Mouse (Mus musculus) skeletal muscle tissue, adult 2 months (tissue): ENCODE measurements around the gene Sema4c.
A peak's percentile ranks its signal among the peaks of the same experiment; 100 is the strongest.

Experiments used
- DNase-seq: peaks from one replicate; pipeline ENCODE4 v3.0.0-alpha.2; 2012; ENCODE audit warnings: low read depth, low spot score

Gene Sema4c

GRCm38 (mm10) chr1:36558031-36558993 lies at the start of gene Sema4c:
Gene Sema4c (minus strand): TSS chr1:36558349.
- no peak for DNase-seq

GRCm38 (mm10) chr1:36606951-36607350 lies 48.8 kb upstream of the Sema4c start:
- DNase-seq, result no peak

- DNase-seq, result no peak
Observed at GRCm38 (mm10) chr1:36604254-36605156, 46.4 kb upstream of the Sema4c start.

GRCm38 (mm10) chr1:36603361-36603760 lies 45.2 kb upstream of the Sema4c start:
- DNase-seq, result peak; percentile 42

- DNase-seq, result no peak
Observed at GRCm38 (mm10) chr1:36602271-36602670, 44.1 kb upstream of the Sema4c start.

DNA sequence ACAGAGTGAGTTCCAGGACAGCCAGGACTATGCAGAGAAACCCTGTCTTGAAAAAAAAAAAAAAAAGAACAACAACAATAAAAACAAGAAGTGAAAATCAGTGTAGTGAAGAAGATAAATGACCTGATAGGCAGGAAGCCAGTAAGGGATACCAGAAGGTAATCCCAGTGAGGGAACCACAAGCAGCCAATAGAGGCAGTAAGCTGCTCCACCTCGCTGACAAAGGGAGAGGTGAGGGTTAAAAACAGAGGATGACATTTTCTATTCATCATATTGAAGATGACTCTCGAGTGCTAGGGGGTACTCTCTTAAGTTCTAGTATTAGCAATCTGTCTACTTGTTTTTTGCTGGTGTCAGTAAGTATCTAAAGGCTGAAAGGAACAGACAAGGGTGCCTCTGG lies 40.3 kb upstream of the Sema4c start:
- DNase-seq, result no peak

- no peak for DNase-seq
Observed at GRCm38 (mm10) chr1:36596114-36596513, 38.0 kb upstream of the Sema4c start.

DNA sequence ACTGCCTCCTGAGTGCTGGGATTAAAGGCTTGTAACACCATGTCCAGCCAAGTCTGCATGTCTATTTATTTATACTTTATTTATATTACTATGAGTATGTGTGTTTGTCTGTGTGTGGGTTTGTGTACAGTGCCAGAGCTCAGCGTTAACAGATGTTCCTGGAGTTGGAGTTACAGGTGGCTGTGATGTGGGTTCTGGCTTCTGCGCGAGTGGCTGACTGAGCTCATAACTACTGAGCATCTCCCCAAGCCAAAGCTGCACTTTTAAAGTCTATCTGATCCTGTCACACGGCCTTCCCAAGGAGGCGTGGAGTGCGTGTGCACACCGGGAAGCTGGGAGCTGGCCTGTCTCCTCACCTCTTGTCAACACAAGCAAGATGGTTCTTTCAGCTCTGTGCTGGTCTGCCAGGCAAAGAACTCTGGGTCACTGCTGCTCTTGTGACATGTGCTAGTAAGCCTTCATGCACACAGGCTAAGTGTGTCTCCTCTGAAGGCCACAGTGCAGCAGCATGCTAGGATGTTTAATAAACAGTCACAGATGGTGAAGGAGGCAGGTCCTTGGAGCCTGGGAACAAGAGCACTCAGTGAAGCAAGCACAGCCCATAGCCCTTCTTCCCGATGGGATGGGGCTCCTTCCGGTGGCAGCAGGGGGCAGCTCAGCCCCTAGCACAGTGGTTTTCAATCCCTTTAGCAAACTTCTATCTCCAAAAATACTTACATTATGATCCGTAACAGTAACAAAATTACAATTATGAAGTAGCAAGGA lies 37.2 kb upstream of the Sema4c start:
- no peak for DNase-seq

DNA sequence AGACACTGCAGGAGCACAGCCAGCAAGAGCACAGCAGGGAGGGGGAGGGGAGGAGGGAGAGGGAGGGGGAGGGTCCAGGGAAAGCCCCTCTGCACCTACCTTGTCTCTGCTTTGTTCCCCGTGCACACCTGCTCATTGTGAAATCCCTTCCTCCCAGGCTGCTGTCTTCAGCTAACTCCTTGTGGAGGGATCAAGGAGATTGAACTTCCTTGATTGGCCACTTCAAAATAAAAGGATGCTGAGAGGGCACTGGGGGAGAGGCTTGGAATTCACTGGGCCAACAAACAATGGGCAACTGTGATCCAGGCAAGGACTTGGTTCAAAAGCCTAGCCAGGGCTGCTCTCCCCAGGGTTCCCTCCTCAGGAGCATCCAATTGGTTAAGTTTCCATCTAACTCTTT lies 35.0 kb upstream of the Sema4c start:
- no peak for DNase-seq

GRCm38 (mm10) chr1:36591408-36591807 lies 33.3 kb upstream of the Sema4c start:
- no peak for DNase-seq

- no peak for DNase-seq
Observed at GRCm38 (mm10) chr1:36590664-36591063, 32.5 kb upstream of the Sema4c start.

DNA sequence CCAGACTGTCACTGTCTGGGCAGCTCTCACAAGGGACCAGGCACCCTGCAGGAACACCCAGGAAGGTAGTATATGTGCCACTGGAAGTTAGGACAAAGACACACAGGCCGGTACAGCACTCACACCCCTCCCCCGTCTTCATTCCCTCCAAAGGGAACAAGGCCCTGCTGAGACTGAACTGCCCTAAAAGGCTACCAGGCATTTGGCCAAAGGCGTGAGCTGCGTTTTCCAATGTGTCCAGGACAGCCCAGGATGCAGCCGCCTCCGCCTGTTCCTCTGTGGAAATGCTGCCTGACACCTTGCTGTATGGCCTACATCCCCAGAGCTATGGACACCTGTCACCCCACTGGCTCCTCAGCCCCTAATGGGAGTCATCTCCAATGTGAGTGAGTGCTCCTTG lies 31.3 kb upstream of the Sema4c start:
- peak; percentile 75 for DNase-seq

- DNase-seq, result no peak
Observed at GRCm38 (mm10) chr1:36588476-36589450, 30.6 kb upstream of the Sema4c start.

- no peak for DNase-seq
Observed at GRCm38 (mm10) chr1:36587860-36588259, 29.7 kb upstream of the Sema4c start.

GRCm38 (mm10) chr1:36586288-36586687 lies 28.1 kb upstream of the Sema4c start:
- no peak for DNase-seq

DNA sequence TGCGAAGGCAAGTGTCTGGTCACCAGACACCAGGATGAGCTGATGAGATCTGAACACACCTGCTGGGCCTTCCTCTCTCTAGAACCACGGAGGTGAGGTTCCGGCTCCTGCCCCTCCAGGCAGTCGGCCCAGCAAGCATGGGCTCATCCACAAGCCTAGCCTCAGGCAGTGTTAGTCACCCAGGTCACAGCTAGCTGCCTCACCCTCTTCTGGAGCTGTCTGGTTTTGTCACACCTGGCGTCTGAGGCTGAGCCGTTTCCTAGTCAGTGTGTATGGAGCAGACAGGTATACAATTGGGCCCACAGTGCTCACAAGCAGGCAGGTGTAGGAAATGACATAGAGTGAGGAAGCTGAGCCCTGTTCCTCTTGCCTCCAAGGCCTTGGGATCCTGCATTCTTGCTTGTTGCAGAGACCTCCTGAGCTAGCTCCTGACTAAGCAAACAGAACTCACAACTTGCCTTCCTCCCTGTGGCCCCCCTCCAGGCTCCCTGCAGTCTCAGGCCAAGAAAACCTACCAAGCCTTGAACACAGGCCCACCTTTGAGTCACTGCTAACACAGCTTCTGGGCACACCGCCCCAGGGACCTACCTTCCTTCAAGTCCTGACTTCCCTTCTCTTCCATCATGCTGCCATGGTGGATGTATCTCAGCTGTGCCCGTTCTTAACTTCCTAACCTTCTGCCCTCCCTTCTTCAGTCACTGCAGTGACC lies 25.4 kb upstream of the Sema4c start:
- DNase-seq, result no peak

GRCm38 (mm10) chr1:36582211-36582610 lies 24.1 kb upstream of the Sema4c start:
- DNase-seq, result no peak

DNA sequence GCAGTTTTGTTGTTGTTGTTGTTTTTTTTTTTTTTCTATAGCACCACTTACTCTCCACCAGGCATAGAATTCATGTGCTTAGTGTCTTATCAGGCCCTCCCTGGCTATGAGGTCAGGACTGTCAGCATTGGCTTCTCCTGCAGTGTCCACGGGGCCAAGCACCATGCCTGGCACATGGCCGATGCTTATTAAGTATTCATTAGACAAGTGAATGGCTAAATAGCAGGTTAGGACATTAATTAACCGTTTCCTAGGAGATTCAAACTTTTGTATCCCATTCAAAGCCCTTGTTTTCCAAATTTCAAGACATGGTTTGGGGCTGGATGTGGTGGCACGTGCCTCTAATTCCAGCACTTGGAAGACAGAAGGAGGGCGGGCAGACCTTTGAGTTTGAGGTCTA lies 23.1 kb upstream of the Sema4c start:
- no peak for DNase-seq

GRCm38 (mm10) chr1:36580384-36581207 lies 22.4 kb upstream of the Sema4c start:
- DNase-seq, result no peak
